In genomic region chr17:71551757-71552451, GRCm38 (mm10) we compare ENCODE assay signal across 8 mouse cellular contexts. TPM values are rescaled to one million over a fixed set of nuclear protein-coding genes. Genes with fewer than 3 reads are reported as not detected.
DNase-seq lines count a peak whose midpoint lies in the region; ATAC-seq lines count a peak whose summit lies in the region.

Gene Spdya, plus strand, starts transcription at chr17:71552061.

- peak within 1 kb of the TSS; percentile 97 for H3K4me2 ChIP-seq in intestine, embryonic 15.5 days (replicated peaks)

- peak within 1 kb of the TSS; percentile 65 for H3K9ac ChIP-seq in intestine, embryonic 15.5 days

- ATAC-seq in intestine, embryonic 15.5 days = peak; percentile 99
- ATAC-seq in megakaryocyte-erythroid progenitor cell, adult 5-6 weeks (replicated peaks; ENCODE audit: low FRiP score, low TSS enrichment, poor library complexity, severe bottlenecking) = peak; percentile 95

- no peaks in the 10 kb centered on the region for H3K36me3 ChIP-seq in intestine, embryonic 15.5 days

- H3K27me3 ChIP-seq in intestine, embryonic 15.5 days (replicated peaks) = peaks cover 4% of the 10 kb centered on the region; the same call in 1 of the 2 replicates

- peak; percentile 93 for DNase-seq in adrenal gland, adult 2 months
- peak; percentile 95 for DNase-seq in embryo, embryonic 11 days
- peak; percentile 70 to 73 for DNase-seq in gastrocnemius, postnatal 36 days
- peak; percentile 58 to 84 for DNase-seq in left cerebral cortex, postnatal 14 days (ENCODE audit: low spot score in 2 of 2)
- DNase-seq in right cerebral cortex, postnatal 25 days = peak; percentile 86
- peak; percentile 69 to 80 for DNase-seq in urinary bladder, postnatal 36 days (ENCODE audit: low spot score in 2 of 2)

- H3K4me1 ChIP-seq in intestine, embryonic 15.5 days (replicated peaks) = peaks cover 3% of the 10 kb centered on the region

- no peaks in the 10 kb centered on the region for H3K9me3 ChIP-seq in intestine, embryonic 15.5 days

- H3K4me3 ChIP-seq in intestine, embryonic 15.5 days (replicated peaks) = peak within 1 kb of the TSS; percentile 78

- intact Hi-C loops in gastrocnemius, postnatal 36 days (cut with DNase I) = loop anchor here (10.0 kb wide), 1 partner anchor 213 kb away; the partner anchor contains the start of gene Clip4
- intact Hi-C loops in left cerebral cortex, postnatal 14 days (cut with DNase I) = loop anchor here (10.0 kb wide), 1 partner anchor 1233 kb away; no protein-coding TSS in a partner anchor

- 0 out of 2 replicates have a peak within 1 kb of the TSS, but pooled peaks have one; percentile 49 for H3K27ac ChIP-seq in intestine, embryonic 15.5 days

- WGBS in intestine, embryonic 15.5 days = under 1% methylated on average over 71 of the region's 78 CpGs

RNA-seq across cellular contexts. Expression of gene Spdya, which starts in this region (rescaled TPM):
- under 1 TPM; 0.40 to 0.69 TPM for total RNA-seq in adrenal gland, adult 2 months (2021)
- not detected in 2 replicates for polyA plus RNA-seq in adrenal gland, adult 2 months (2012; rRNA removed)
- under 1 TPM; 0.31 to 0.35 TPM for total RNA-seq in gastrocnemius, postnatal 36 days (2021)
- 0.48 and 0.64 TPM in 2 replicates for polyA plus RNA-seq in intestine, embryonic 15.5 days (2015; fragmentation: Nextera tagmentation; extraction: Ambion mirVana)
- total RNA-seq in left cerebral cortex, postnatal 14 days (2021) = 1 to 10 TPM; 1.1 to 1.4 TPM
- not detected in 2 replicates for total RNA-seq in megakaryocyte-erythroid progenitor cell, adult 5-6 weeks (2014; fragmentation: Nextera tagmentation)
- not detected in 2 replicates for total RNA-seq in megakaryocyte-erythroid progenitor cell, adult 5-6 weeks (2017)

Comparison
In these comparisons a context has a peak if more than half of its experiments do, and no peak if none do; other contexts are left out.
1. Peak in every context shown above with its lines: DNase-seq, ATAC-seq, H3K4me3 ChIP-seq and H3K27ac ChIP-seq.
2. Peak in DNase-seq in adrenal gland, adult 2 months; RNA of the gene not detected or under 1 TPM.
3. Peak in DNase-seq in gastrocnemius, postnatal 36 days; RNA of the gene not detected or under 1 TPM.
4. Peak in ATAC-seq, H3K4me3 ChIP-seq, H3K27ac ChIP-seq, H3K9ac ChIP-seq and H3K4me2 ChIP-seq in intestine, embryonic 15.5 days; RNA of the gene not detected or under 1 TPM.
5. Peak in ATAC-seq in megakaryocyte-erythroid progenitor cell, adult 5-6 weeks; RNA of the gene not detected or under 1 TPM.